Mouse (Mus musculus) MEL (cell line): ENCODE measurements at regions not wholly inside any gene's neighbourhood (a gene's known extent, or its start where the extent isn't known, plus 50 kb on each side); places are given as distances from the start of the nearest gene placed in this dataset.

Source experiments
- DNase-seq: peaks from one replicate; pipeline ENCODE4 v3.0.0; 2011; ENCODE audit warnings: low read depth, low spot score
- H3K27ac ChIP-seq: 2 replicates; pipeline ENCODE4 v1.5.1; 2012; ENCODE audit warnings: low read depth, mild to moderate bottlenecking, control low read depth, low read length, moderate library complexity; ENCODE audit not compliant: control insufficient read depth
- H3K27me3 ChIP-seq, 2 experiments: fragments of 150-350 bp in 1 of 2; sonication (generic) in 1 of 2; 2 replicates each; pipeline ENCODE4 v1.6.1; 2012; ENCODE audit warnings: low read length in 2 of 2, mild to moderate bottlenecking in 2 of 2, improper control_type of control experiment in 1 of 2, moderate library complexity in 1 of 2; ENCODE audit not compliant: insufficient read depth in 2 of 2, control insufficient read depth in 1 of 2
- H3K36me3 ChIP-seq, 2 experiments: 2 replicates each; pipeline ENCODE4 v1.6.1; 2012 to 2014; ENCODE audit warnings: low read length in 2 of 2, improper control_type of control experiment in 1 of 2, inconsistent platforms in 1 of 2, mild to moderate bottlenecking in 1 of 2; ENCODE audit not compliant: insufficient read depth in 2 of 2, control insufficient read depth in 1 of 2
- H3K4me1 ChIP-seq, 2 experiments: fragments of 150-350 bp in 1 of 2; sonication (generic) in 1 of 2; 2 replicates each; pipeline ENCODE4 v1.6.1; 2012; ENCODE audit warnings: low read length in 2 of 2, improper control_type of control experiment in 1 of 2, mild to moderate bottlenecking in 1 of 2; ENCODE audit not compliant: insufficient read depth in 2 of 2, control insufficient read depth in 1 of 2
- H3K4me3 ChIP-seq, 2 experiments: fragments of 150-350 bp in 1 of 2; sonication (generic) in 1 of 2; 2 replicates each; pipeline ENCODE4 v1.5.1; 2012; ENCODE audit warnings: low read depth in 2 of 2, low read length in 2 of 2, mild to moderate bottlenecking in 2 of 2, moderate library complexity in 2 of 2, control low read depth in 1 of 2, improper control_type of control experiment in 1 of 2; ENCODE audit not compliant: control insufficient read depth in 1 of 2, insufficient read depth in 1 of 2
- H3K79me2 ChIP-seq: 2 replicates; pipeline ENCODE4 v1.6.1; 2012; ENCODE audit warnings: mild to moderate bottlenecking, low read length, moderate library complexity; ENCODE audit not compliant: control insufficient read depth, poor library complexity, insufficient read depth
- H3K9ac ChIP-seq: 2 replicates; pipeline ENCODE4 v1.6.1; 2012; ENCODE audit warnings: low read depth, mild to moderate bottlenecking, control low read depth, low read length, moderate library complexity; ENCODE audit not compliant: control insufficient read depth, poor library complexity, severe bottlenecking
- H3K9me3 ChIP-seq: fragments of 150-350 bp; sonication (generic); replicated peaks from 2 replicates; pipeline ENCODE4 v1.6.1; 2012; ENCODE audit warnings: mild to moderate bottlenecking, low read length, improper control_type of control experiment, moderate library complexity; ENCODE audit not compliant: insufficient read depth
- BHLHE40 ChIP-seq: IDR thresholded peaks from 2 replicates; pipeline ENCODE4 v1.6.1; 2012; ENCODE audit warnings: low read depth, mild to moderate bottlenecking, inconsistent platforms, low read length, improper control_type of control experiment, borderline replicate concordance
- CHD1 ChIP-seq: IDR thresholded peaks from 2 replicates; pipeline ENCODE4 v1.6.1; 2012; ENCODE audit warnings: low read depth, mild to moderate bottlenecking, inconsistent platforms, low read length, improper control_type of control experiment
- CHD2 ChIP-seq: IDR thresholded peaks from 2 replicates; pipeline ENCODE4 v1.6.1; 2011; ENCODE audit warnings: low read length, improper control_type of control experiment
- E2F4 ChIP-seq: IDR thresholded peaks from 2 replicates; pipeline ENCODE4 v1.6.1; 2011; ENCODE audit warnings: low read depth, low read length, improper control_type of control experiment, borderline replicate concordance
- ELF1 ChIP-seq: IDR thresholded peaks from 2 replicates; pipeline ENCODE4 v1.6.1; 2014; ENCODE audit warnings: low read depth, mild to moderate bottlenecking, inconsistent platforms, low read length, improper control_type of control experiment, moderate library complexity
- EP300 ChIP-seq, 2 experiments: IDR thresholded peaks; 2 replicates each; pipeline ENCODE4 v1.6.1; 2011; ENCODE audit warnings: improper control_type of control experiment in 2 of 2, low read length in 2 of 2, low read depth in 1 of 2, mild to moderate bottlenecking in 1 of 2
- ETS1 ChIP-seq: IDR thresholded peaks from 2 replicates; pipeline ENCODE4 v1.6.1; 2012; ENCODE audit warnings: low read depth, mild to moderate bottlenecking, inconsistent platforms, low read length, improper control_type of control experiment, moderate library complexity
- GATA1 ChIP-seq: IDR thresholded peaks from 2 replicates; pipeline ENCODE4 v1.6.1; 2011; ENCODE audit warnings: low read depth, low read length, improper control_type of control experiment
- HCFC1 ChIP-seq: IDR thresholded peaks from 2 replicates; pipeline ENCODE4 v1.6.1; 2012; ENCODE audit warnings: low read depth, mild to moderate bottlenecking, inconsistent platforms, low read length, improper control_type of control experiment, moderate library complexity
- KAT2A ChIP-seq: conservative IDR thresholded peaks from 2 replicates; pipeline ENCODE4 v1.6.1; 2012; ENCODE audit warnings: low read depth, low read length, improper control_type of control experiment, inconsistent platforms
- MAZ ChIP-seq: IDR thresholded peaks from 2 replicates; pipeline ENCODE4 v1.6.1; 2012; ENCODE audit warnings: low read depth, mild to moderate bottlenecking, inconsistent platforms, low read length, improper control_type of control experiment
- MEF2A ChIP-seq: IDR thresholded peaks from 2 replicates; pipeline ENCODE4 v1.6.1; 2014; ENCODE audit warnings: low read depth, mild to moderate bottlenecking, inconsistent platforms, low read length, improper control_type of control experiment; ENCODE audit not compliant: poor library complexity, insufficient replicate concordance, severe bottlenecking; ENCODE audit errors: extremely low read depth
- MXI1 ChIP-seq: IDR thresholded peaks from 2 replicates; pipeline ENCODE4 v1.6.1; 2011; ENCODE audit warnings: mild to moderate bottlenecking, low read depth, low read length, improper control_type of control experiment
- MYB ChIP-seq: IDR thresholded peaks from 2 replicates; pipeline ENCODE4 v1.6.1; 2011; ENCODE audit warnings: mild to moderate bottlenecking, low read depth, low read length, improper control_type of control experiment
- MYC ChIP-seq: IDR thresholded peaks from 2 replicates; pipeline ENCODE4 v1.6.1; 2011; ENCODE audit warnings: low read depth, mild to moderate bottlenecking, low read length, improper control_type of control experiment, moderate library complexity
- POLR2A ChIP-seq, 2 experiments: IDR thresholded peaks; 2 replicates each; pipeline ENCODE4 v1.6.1; 2011 to 2012; ENCODE audit warnings: low read length in 2 of 2, mild to moderate bottlenecking in 2 of 2, control low read depth in 1 of 2, improper control_type of control experiment in 1 of 2, low read depth in 1 of 2, moderate library complexity in 1 of 2; ENCODE audit not compliant: control insufficient read depth in 1 of 2, insufficient read depth in 1 of 2, poor library complexity in 1 of 2
- RCOR1 ChIP-seq: IDR thresholded peaks from 2 replicates; pipeline ENCODE4 v1.6.1; 2012; ENCODE audit warnings: low read depth, mild to moderate bottlenecking, inconsistent platforms, low read length, improper control_type of control experiment
- SIN3A ChIP-seq: IDR thresholded peaks from 2 replicates; pipeline ENCODE4 v1.6.1; 2012; ENCODE audit warnings: low read length, improper control_type of control experiment, inconsistent platforms
- SMC3 ChIP-seq: IDR thresholded peaks from 2 replicates; pipeline ENCODE4 v1.6.1; 2011; ENCODE audit warnings: low read depth, low read length, improper control_type of control experiment
- USF1 ChIP-seq: IDR thresholded peaks from 2 replicates; pipeline ENCODE4 v1.6.1; 2014; ENCODE audit warnings: low read depth, mild to moderate bottlenecking, inconsistent platforms, low read length, improper control_type of control experiment, moderate library complexity
- USF2 ChIP-seq, 2 experiments: IDR thresholded peaks; 2 replicates each; pipeline ENCODE4 v1.6.1; 2011 to 2012; ENCODE audit warnings: improper control_type of control experiment in 2 of 2, low read length in 2 of 2, borderline replicate concordance in 1 of 2, inconsistent platforms in 1 of 2, low read depth in 1 of 2, mild to moderate bottlenecking in 1 of 2; ENCODE audit not compliant: insufficient read depth in 1 of 2
- ZMIZ1 ChIP-seq: IDR thresholded peaks from 2 replicates; pipeline ENCODE4 v1.6.1; 2012; ENCODE audit warnings: low read depth, mild to moderate bottlenecking, inconsistent platforms, low read length, improper control_type of control experiment, moderate library complexity

DNA sequence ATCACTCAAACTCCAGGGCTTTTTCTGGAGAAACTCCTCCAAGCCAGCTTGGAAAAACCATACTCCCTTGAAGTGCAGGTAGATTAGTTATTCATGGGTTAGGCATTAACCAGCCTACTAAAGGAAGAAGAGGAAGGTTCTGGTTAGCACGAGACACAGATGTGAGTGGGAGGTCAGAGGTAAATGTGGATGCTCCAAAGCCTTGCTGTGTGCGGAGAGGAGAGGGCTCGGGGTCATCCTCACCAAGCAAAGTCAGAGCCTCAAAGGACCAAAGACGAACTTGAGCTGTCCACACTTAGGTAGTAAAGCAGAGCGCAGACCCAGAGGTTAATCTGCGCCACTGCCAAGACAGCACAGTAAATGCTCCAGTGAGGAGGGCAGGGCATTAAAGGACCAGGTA, 177.8 kb upstream of the Klf12 start:
- Histone ChIP-seq H3K27me3 (no peaks in the 10 kb centered on the region), H3K36me3 (no peaks in the 10 kb centered on the region), H3K9me3 (no peaks in the 10 kb centered on the region), H3K9ac (no peak overlapping the region), H3K4me3 (no peak overlapping the region), H3K79me2 (no peaks in the 10 kb centered on the region), H3K4me1 (no peaks in the 10 kb centered on the region), H3K27ac (no peak overlapping the region)
- no peak for TF ChIP-seq MEF2A
- TF ChIP-seq USF1: no peak
- no peak for TF ChIP-seq ETS1
- TF ChIP-seq EP300 (IDR thresholded peaks at IDR 0.05; ENCODE audit: low read depth in 1 of 2, low read length in 2 of 2): no peak
- no peak for TF ChIP-seq MAZ
- no peak for TF ChIP-seq ELF1
- TF ChIP-seq RCOR1: no peak
- TF ChIP-seq CHD1: no peak
- no peak for TF ChIP-seq CHD2
- no peak for TF ChIP-seq KAT2A
- no peak for TF ChIP-seq BHLHE40
- TF ChIP-seq USF2 (IDR thresholded peaks at IDR 0.05; ENCODE audit: borderline replicate concordance in 1 of 2, insufficient read depth in 1 of 2, low read depth in 1 of 2, low read length in 2 of 2): no peak
- no peak for TF ChIP-seq HCFC1
- TF ChIP-seq GATA1: no peak
- TF ChIP-seq E2F4: no peak
- no peak for TF ChIP-seq MYC
- TF ChIP-seq MYB: no peak
- TF ChIP-seq ZMIZ1: no peak
- TF ChIP-seq MXI1: no peak
- no peak for DNase-seq

- DNase-seq: peak; percentile 3
- H3K4me1 ChIP-seq: no peaks in the 10 kb centered on the region
- TF ChIP-seq SMC3: no peak
- TF ChIP-seq POLR2A (IDR thresholded peaks at IDR 0.05; ENCODE audit: control insufficient read depth in 1 of 2, insufficient read depth in 1 of 2, low read depth in 1 of 2, low read length in 2 of 2, poor library complexity in 1 of 2): no peak
- no peak for TF ChIP-seq SIN3A
- TF ChIP-seq ELF1: no peak
- TF ChIP-seq, all 39 proteins: peak for 0
- no peaks in the 10 kb centered on the region for H3K27me3 ChIP-seq
- no peaks in the 10 kb centered on the region for H3K79me2 ChIP-seq
- no peak overlapping the region for H3K4me3 ChIP-seq
- H3K27ac ChIP-seq: no peak overlapping the region
- no peaks in the 10 kb centered on the region for H3K9me3 ChIP-seq
- no peak overlapping the region for H3K9ac ChIP-seq
- no peaks in the 10 kb centered on the region for H3K36me3 ChIP-seq
Measured at GRCm38 (mm10) chr14:100461141-100462043, 176.9 kb upstream of the Klf12 start.
